Mouse (Mus musculus) heart, embryonic 11.5 days (tissue): ENCODE data around the gene E030018B13Rik. TPM values are rescaled to one million over a fixed set of nuclear protein-coding genes. Genes with fewer than 3 reads are reported as not detected.

ENCODE experiments used
- ATAC-seq: fragments of 200-750 bp; cut with Nextera tagmentation; replicated peaks from 2 replicates; pipeline ENCODE4 v1.8.0; 2017; ENCODE audit warnings: moderate library complexity; ENCODE audit not compliant: insufficient number of reproducible peaks, low FRiP score, low TSS enrichment
- H3K27ac ChIP-seq: fragments of 300-500 bp; sonication (generic); 2 replicates; pipeline ENCODE4 v1.5.1; 2014; ENCODE audit warnings: mild to moderate bottlenecking, low read depth, low read length
- H3K27me3 ChIP-seq: fragments of 300-500 bp; sonication (generic); 2 replicates; pipeline ENCODE4 v1.6.1; 2014; ENCODE audit warnings: mild to moderate bottlenecking, low read length, mixed read lengths; ENCODE audit not compliant: control insufficient read depth, insufficient read depth
- H3K36me3 ChIP-seq: fragments of 300-500 bp; sonication (generic); 2 replicates; pipeline ENCODE4 v1.6.1; 2014; ENCODE audit warnings: mild to moderate bottlenecking, low read length, moderate library complexity, mixed read lengths; ENCODE audit not compliant: control insufficient read depth, insufficient read depth
- H3K4me1 ChIP-seq: fragments of 300-500 bp; sonication (generic); 2 replicates; pipeline ENCODE4 v1.6.1; 2014; ENCODE audit warnings: low read length; ENCODE audit not compliant: control insufficient read depth, insufficient read depth
- H3K4me2 ChIP-seq: fragments of 300-500 bp; sonication (generic); 2 replicates; pipeline ENCODE4 v1.6.1; 2014; ENCODE audit warnings: mild to moderate bottlenecking, moderate library complexity
- H3K4me3 ChIP-seq: fragments of 300-500 bp; sonication (generic); 2 replicates; pipeline ENCODE4 v1.5.1; 2014; ENCODE audit warnings: low read depth, low read length
- H3K9ac ChIP-seq: fragments of 300-500 bp; sonication (generic); 2 replicates; pipeline ENCODE4 v1.6.1; 2014; ENCODE audit warnings: mild to moderate bottlenecking, low read depth, low read length, moderate library complexity
- H3K9me3 ChIP-seq: fragments of 300-500 bp; sonication (generic); replicated peaks from 2 replicates; pipeline ENCODE4 v1.6.1; 2016; ENCODE audit warnings: low read length; ENCODE audit not compliant: control insufficient read depth
- WGBS: fragments of 180-500 bp; shearing (Covaris S2); extraction: QIAGEN DNeasy Blood & Tissue Kit; methylation state at CpG from one replicate; pipeline ENCODE4 v1.1.7; 2014; ENCODE audit not compliant: insufficient replicate concordance; 5-methylcytosine and 5-hydroxymethylcytosine counted together
- polyA plus RNA-seq: library from polyadenylated mRNA; unstranded; fragments of >200 nt; fragmentation: Nextera tagmentation; extraction: Ambion mirVana; gene quantifications from 2 replicates; pipeline ENCODE4 v1.2.1, GENCODE M21; 2014

E030018B13Rik gene
- not detected in 2 replicates for polyA plus RNA-seq

DNA sequence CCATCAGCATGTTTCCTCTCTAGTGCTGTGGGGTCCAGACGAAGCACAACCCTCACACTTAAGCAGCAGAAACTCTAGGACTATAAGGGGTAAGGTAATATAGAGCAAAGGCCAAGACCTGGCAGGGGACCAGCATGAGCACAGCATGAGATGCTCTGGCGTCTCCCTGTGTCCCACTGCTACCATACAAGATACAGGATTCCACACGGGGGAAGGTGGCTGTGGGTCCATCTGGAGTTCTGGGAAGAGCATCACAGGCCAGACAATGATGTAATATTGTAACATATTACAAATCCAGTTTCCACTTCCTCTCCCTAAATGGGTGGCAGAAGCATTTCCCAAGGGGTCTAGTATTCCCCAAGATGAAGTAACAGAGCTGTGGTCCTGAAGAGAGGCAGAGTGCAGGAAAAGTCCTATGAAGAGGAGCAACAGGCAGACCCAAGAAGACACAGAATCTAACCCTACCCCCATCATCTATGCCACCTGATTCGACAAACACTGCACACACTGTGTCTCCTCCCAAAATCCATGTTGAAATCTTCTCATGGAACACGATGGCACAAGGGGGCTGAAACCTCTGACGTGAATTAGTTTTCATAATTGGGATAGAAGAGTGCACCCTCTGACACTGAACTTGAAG, at the start of gene E030018B13Rik:
TSS of gene E030018B13Rik (plus strand) at position 590 of the 640 bp plus-strand sequence.
- no peaks in the 10 kb centered on the region for H3K27me3 ChIP-seq
- no peak within 1 kb of the TSS for H3K4me3 ChIP-seq
- H3K27ac ChIP-seq, result no peak within 1 kb of the TSS
- WGBS, result 81% methylated on average over 6 of the region's 6 CpGs
- no peak within 1 kb of the TSS for H3K9ac ChIP-seq
- peaks cover 47% of the 10 kb centered on the region for H3K4me1 ChIP-seq
- no peak for ATAC-seq
- no peak within 1 kb of the TSS for H3K4me2 ChIP-seq
- H3K36me3 ChIP-seq, result no peaks in the 10 kb centered on the region
- H3K9me3 ChIP-seq, result no peaks in the 10 kb centered on the region

- WGBS, result 14% methylated on average over 6 of the region's 6 CpGs
- Histone ChIP-seq H3K9ac (no peak overlapping the region), H3K9me3 (no peaks in the 10 kb centered on the region), H3K27me3 (no peaks in the 10 kb centered on the region), H3K27ac (no peak overlapping the region), H3K4me1 (0 out of 2 replicates have a peak, but pooled peaks cover 5% of the 10 kb centered on the region), H3K4me3 (no peak overlapping the region), H3K36me3 (no peaks in the 10 kb centered on the region), H3K4me2 (no peak overlapping the region)
- ATAC-seq, result no peak
These were observed 48.2 kb upstream of the E030018B13Rik start for GRCm38 (mm10) chr7:63868356-63868918.

DNA sequence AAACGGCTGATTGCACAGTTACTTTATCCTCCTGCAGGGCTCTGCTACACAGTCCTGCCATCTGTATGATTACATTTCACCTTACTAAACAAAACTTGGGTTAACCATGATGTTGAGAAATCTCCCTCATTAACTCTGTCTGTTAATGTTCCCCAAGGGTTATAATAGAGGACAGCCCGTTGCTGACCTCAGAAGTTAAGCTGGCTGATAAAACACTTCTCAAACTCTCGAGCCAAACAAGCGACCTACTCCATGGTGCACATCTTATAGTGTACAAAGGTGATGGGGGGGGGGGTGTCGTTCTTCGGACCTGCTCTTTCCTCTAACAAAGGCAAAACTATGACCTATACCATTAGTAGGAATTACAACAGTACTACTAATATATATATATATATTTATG, 45.0 kb upstream of the E030018B13Rik start:
- no peak overlapping the region for H3K4me3 ChIP-seq
- no peaks in the 10 kb centered on the region for H3K36me3 ChIP-seq
- no peak overlapping the region for H3K4me2 ChIP-seq
- WGBS, result 69% methylated on average over 6 of the region's 6 CpGs
- H3K9me3 ChIP-seq, result no peaks in the 10 kb centered on the region
- no peak overlapping the region for H3K9ac ChIP-seq
- ATAC-seq, result no peak
- H3K4me1 ChIP-seq, result peaks cover 12% of the 10 kb centered on the region
- H3K27ac ChIP-seq, result no peak overlapping the region
- H3K27me3 ChIP-seq, result no peaks in the 10 kb centered on the region

- no peak for ATAC-seq
- Histone ChIP-seq H3K4me2 (peak overlapping the region; percentile 45), H3K9ac (0 out of 2 replicates have a peak overlapping the region, but pooled peaks have one; percentile 16), H3K27me3 (no peaks in the 10 kb centered on the region), H3K4me1 (peaks cover 7% of the 10 kb centered on the region), H3K9me3 (no peaks in the 10 kb centered on the region), H3K4me3 (peak overlapping the region; percentile 14; the same call in 1 of the 2 replicates), H3K27ac (no peak overlapping the region), H3K36me3 (no peaks in the 10 kb centered on the region)
- WGBS, result 29% methylated on average over 12 of the region's 12 CpGs
These were observed 42.8 kb upstream of the E030018B13Rik start for GRCm38 (mm10) chr7:63873880-63874279.

- no peaks in the 10 kb centered on the region for H3K9me3 ChIP-seq
- no peak overlapping the region for H3K4me2 ChIP-seq
- no peaks in the 10 kb centered on the region for H3K36me3 ChIP-seq
- no peak overlapping the region for H3K9ac ChIP-seq
- no peaks in the 10 kb centered on the region for H3K27me3 ChIP-seq
- H3K4me1 ChIP-seq, result peaks cover 9% of the 10 kb centered on the region
- no peak overlapping the region for H3K4me3 ChIP-seq
- no peak for ATAC-seq
- H3K27ac ChIP-seq, result no peak overlapping the region
These were observed 41.0 kb upstream of the E030018B13Rik start for GRCm38 (mm10) chr7:63875686-63876085.

- H3K4me2 ChIP-seq, result no peak overlapping the region
- 74% methylated on average over 2 of the region's 2 CpGs for WGBS
- no peak overlapping the region for H3K9ac ChIP-seq
- no peak overlapping the region for H3K4me3 ChIP-seq
- H3K4me1 ChIP-seq, result peaks cover 9% of the 10 kb centered on the region
- no peak overlapping the region for H3K27ac ChIP-seq
- H3K36me3 ChIP-seq, result no peaks in the 10 kb centered on the region
- no peaks in the 10 kb centered on the region for H3K9me3 ChIP-seq
- no peaks in the 10 kb centered on the region for H3K27me3 ChIP-seq
- ATAC-seq, result no peak
These were observed 40.0 kb upstream of the E030018B13Rik start for GRCm38 (mm10) chr7:63876640-63877039.

DNA sequence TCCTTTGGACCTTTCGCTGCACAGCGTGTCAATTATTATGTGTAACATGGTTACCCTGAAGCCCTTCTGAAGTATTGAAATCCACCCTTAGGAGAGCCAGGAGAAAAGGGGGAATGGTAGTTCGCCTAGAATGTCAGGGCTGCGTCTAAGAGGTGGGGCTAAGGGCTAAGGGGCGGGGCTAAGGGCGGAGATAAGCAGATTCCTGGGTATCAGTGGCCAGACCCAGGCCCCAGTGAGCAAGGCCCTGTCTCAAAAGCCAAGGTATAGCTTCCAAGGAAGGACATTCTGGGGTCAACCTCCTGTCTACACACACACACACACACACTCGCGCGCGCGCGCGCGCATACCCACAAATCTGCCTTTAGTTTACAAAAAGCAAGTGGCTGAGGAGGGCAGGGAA, 39.0 kb upstream of the E030018B13Rik start:
- H3K27ac ChIP-seq, result no peak overlapping the region
- peak overlapping the region; percentile 9 for H3K4me2 ChIP-seq
- no peak overlapping the region for H3K9ac ChIP-seq
- H3K27me3 ChIP-seq, result no peaks in the 10 kb centered on the region
- no peak overlapping the region for H3K4me3 ChIP-seq
- no peaks in the 10 kb centered on the region for H3K9me3 ChIP-seq
- peaks cover 9% of the 10 kb centered on the region for H3K4me1 ChIP-seq
- WGBS, result 19% methylated on average over 14 of the region's 14 CpGs
- ATAC-seq, result no peak
- H3K36me3 ChIP-seq, result no peaks in the 10 kb centered on the region

DNA sequence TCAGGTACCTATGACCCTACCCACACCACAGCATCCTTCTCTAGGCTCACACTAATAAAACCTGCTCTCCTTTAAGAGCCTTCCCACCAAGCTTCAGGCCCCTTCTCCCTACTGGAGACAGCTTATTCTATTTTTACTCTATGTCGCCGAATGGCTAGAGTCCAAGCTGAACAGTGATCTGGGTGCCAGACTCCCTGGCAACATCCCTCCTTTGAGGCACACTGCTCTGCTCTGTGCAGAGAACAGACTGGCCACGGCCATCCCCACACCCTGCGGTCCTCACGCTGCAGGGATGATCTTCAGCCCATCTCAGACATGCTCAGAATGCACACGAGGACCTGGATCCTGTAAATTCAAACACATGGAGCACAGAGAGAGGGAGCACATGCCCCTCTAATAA, 37.1 kb upstream of the E030018B13Rik start:
- no peak for ATAC-seq
- Histone ChIP-seq H3K4me3 (no peak overlapping the region), H3K9me3 (no peaks in the 10 kb centered on the region), H3K27me3 (no peaks in the 10 kb centered on the region), H3K4me1 (peaks cover 2% of the 10 kb centered on the region; the same call in 1 of the 2 replicates), H3K27ac (no peak overlapping the region), H3K9ac (no peak overlapping the region), H3K36me3 (no peaks in the 10 kb centered on the region), H3K4me2 (no peak overlapping the region)
- WGBS, result 70% methylated on average over 6 of the region's 6 CpGs

GRCm38 (mm10) chr7:63882739-63883138, 33.9 kb upstream of the E030018B13Rik start:
- no peak overlapping the region for H3K4me3 ChIP-seq
- no peak for ATAC-seq
- H3K9me3 ChIP-seq, result no peaks in the 10 kb centered on the region
- H3K27me3 ChIP-seq, result no peaks in the 10 kb centered on the region
- WGBS, result 80% methylated on average over 7 of the region's 7 CpGs
- no peak overlapping the region for H3K9ac ChIP-seq
- H3K4me2 ChIP-seq, result no peak overlapping the region
- H3K36me3 ChIP-seq, result no peaks in the 10 kb centered on the region
- H3K27ac ChIP-seq, result no peak overlapping the region
- H3K4me1 ChIP-seq, result peaks cover 5% of the 10 kb centered on the region
